Comparison of ENCODE assay signal across 14 mouse cellular contexts in genomic region chr9:83731877-83732276, GRCm38 (mm10).
"Had no signal": no experiment of that assay in that cellular context is flagged by ENCODE, and none has a peak within 500 bp of the region (broad histone marks: within the 10 kb centered on the region; RNA-seq: fewer than 3 reads in every experiment).

No protein-coding gene starts in this region.

- H3K4me2 ChIP-seq: liver, embryonic 13.5 days; midbrain, embryonic 11.5 days had no signal

- H3K4me1 ChIP-seq: liver, embryonic 13.5 days had no signal

- H3K27ac ChIP-seq: left cerebral cortex, adult 2 months; liver, embryonic 13.5 days had no signal

- H3K27me3 ChIP-seq: liver, embryonic 13.5 days had no signal

- H3K36me3 ChIP-seq: liver, embryonic 13.5 days had no signal

- H3K4me3 ChIP-seq: left cerebral cortex, adult 2 months; liver, embryonic 13.5 days had no signal

- H3K9ac ChIP-seq: liver, embryonic 13.5 days had no signal

- DNase-seq: kidney, postnatal 10 days; kidney, postnatal 36 days; layer of hippocampus, postnatal 36 days; liver, embryonic 13.5 days; lung, adult 2 months; lung, postnatal 14 days; lung, postnatal 4 days; midbrain, embryonic 14.5 days; right cerebral cortex, adult 18-20 months; right cerebral cortex, postnatal 14 days; thymus, adult 18-20 months; thymus, postnatal 36 days had no signal

- H3K9me3 ChIP-seq: liver, embryonic 13.5 days had no signal
